Mouse (Mus musculus) common myeloid progenitor, adult 5-6 weeks (primary cell): ENCODE measurements at regions not wholly inside any gene's neighbourhood (a gene's known extent, or its start where the extent isn't known, plus 50 kb on each side); places are given as distances from the start of the nearest gene placed in this dataset.

ENCODE experiments used
- ATAC-seq: replicated peaks from 2 replicates; pipeline ENCODE4 v1.8.0; 2016; ENCODE audit warnings: low read depth, mild to moderate bottlenecking, moderate TSS enrichment, inconsistent platforms; ENCODE audit not compliant: poor library complexity, severe bottlenecking

DNA sequence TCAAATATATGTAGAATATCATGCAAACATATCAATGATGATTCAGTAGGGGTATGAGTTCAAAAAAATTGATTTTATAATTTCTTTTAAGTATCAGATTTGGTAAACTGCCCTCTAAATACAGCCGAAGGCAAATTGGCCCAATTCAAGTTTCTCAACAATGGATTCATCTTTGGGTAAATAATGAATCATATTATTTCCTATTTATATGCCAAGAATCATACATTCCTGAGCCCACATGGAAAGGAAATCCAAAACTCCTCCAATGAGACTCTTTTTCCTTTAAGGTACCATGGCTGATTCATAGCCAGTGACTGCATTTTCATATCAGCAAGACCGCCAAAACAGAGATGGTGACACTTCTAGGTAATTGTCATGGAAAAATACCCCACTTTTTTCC, 472.4 kb upstream of the Mpdz start:
- ATAC-seq = no peak

- no peak for ATAC-seq
Observed at GRCm38 (mm10) chr4:81913296-81913695, 470.7 kb upstream of the Mpdz start.

DNA sequence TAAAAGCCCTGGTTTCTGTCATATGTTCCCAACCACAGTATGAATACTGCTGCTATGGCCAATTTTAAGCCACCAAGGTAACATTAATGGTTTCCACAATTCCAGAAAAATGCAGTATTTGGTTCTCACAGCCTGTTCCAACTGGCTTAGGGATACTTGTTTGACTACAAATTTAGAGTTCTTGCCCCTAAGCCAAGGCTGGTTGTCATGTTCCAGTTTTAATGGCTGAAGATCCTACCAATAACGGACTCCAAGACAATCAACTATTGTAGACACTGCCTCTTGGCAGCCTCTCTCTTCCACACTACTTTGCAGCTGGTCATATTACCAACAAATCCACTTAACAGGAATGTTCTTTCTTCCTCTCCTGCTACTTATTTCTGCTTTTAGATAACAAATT, 470.0 kb upstream of the Mpdz start:
- no peak for ATAC-seq

GRCm38 (mm10) chr4:81899961-81900540, 457.4 kb upstream of the Mpdz start:
- no peak for ATAC-seq

DNA sequence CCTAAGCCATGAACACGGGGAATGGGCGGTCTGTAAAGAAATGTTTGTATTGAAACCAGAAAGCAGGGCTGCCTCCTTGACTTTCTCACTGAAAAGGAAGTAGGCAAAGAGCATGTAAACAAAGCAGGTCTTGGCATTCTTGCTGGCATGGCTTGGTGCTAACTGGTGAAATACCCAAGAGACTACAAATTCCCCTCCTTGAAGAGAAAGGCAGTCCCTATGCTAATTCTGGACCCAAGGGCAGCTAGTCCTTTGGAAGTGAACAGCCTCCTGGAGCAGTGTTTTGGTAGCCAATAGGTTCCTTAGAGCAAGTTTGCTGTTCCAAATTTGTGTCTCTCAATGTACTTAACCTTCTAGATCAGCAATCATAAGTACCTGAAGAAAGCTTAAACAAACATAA, 456.0 kb upstream of the Mpdz start:
- no peak for ATAC-seq

- no peak for ATAC-seq
Observed at GRCm38 (mm10) chr4:81897451-81897850, 454.8 kb upstream of the Mpdz start.

DNA sequence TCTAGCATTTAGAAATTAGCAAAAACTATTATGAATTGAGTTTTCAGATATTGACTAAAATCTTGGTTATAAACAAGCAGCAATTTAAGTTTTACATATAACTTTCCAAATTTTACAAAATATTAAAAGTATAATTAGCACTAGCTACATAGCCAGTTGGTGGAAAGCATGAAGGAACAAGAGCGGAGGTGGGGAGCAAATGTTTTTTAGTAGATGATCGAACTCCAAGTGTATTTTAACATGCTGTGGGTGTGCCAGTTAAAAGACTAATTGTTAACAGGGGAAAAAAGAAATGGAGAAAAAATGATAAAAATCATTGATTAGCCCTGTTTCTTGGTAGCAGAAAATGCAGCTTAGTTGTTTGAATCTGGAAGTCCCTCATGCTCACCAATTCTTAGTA, 426.3 kb upstream of the Mpdz start:
- ATAC-seq = no peak

- ATAC-seq = no peak
Observed at GRCm38 (mm10) chr4:81841642-81842494, 399.3 kb upstream of the Mpdz start.

- no peak for ATAC-seq
Observed at GRCm38 (mm10) chr4:81829972-81830371, 387.4 kb upstream of the Mpdz start.

GRCm38 (mm10) chr4:81827453-81827852, 384.8 kb upstream of the Mpdz start:
- ATAC-seq = no peak

GRCm38 (mm10) chr4:81825966-81826365, 383.4 kb upstream of the Mpdz start:
- ATAC-seq = no peak

DNA sequence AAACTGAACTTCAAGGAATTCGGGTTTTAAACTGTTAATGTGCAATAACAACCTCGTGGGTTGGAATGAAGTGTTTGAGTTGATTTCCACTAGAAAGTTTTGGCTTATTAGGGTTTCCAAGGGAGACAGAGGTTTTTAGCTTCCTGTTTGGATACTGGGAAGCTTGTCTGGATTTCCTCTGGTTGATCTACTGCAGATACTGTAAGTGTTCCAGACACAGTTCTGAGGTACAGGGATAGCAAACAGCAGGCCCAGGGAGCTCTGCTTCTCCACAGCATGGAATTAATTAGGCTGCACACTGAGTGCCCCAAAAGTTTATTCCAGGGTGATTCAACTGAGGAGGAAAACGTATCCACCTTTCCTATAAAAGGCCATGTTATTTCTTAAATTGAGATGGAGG, 381.0 kb upstream of the Mpdz start:
- no peak for ATAC-seq

- ATAC-seq = no peak
Observed at GRCm38 (mm10) chr4:81789274-81789673, 346.7 kb upstream of the Mpdz start.

DNA sequence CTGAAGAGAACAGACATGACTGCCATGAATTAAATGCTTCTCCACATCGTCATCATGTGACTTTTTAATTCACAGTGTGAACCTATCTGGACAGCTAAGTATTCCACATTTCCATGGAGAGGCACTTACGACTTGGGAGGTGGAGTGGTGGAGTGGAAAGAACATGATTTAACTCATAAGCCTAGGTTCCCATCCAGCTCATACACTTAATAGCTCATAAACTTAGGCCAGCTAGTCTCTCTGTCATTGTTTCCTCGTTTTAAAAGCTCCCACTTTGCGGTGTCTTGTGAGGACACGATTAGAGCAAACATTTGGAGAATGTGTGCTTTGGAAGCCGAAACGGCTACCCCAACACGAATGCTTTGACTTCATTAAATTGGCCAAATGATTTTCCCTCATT, 346.0 kb upstream of the Mpdz start:
- no peak for ATAC-seq

GRCm38 (mm10) chr4:81781971-81782370, 339.4 kb upstream of the Mpdz start:
- no peak for ATAC-seq

GRCm38 (mm10) chr4:81766705-81767104, 324.1 kb upstream of the Mpdz start:
- ATAC-seq = no peak

GRCm38 (mm10) chr4:81764026-81764867, 321.6 kb upstream of the Mpdz start:
- ATAC-seq = no peak

DNA sequence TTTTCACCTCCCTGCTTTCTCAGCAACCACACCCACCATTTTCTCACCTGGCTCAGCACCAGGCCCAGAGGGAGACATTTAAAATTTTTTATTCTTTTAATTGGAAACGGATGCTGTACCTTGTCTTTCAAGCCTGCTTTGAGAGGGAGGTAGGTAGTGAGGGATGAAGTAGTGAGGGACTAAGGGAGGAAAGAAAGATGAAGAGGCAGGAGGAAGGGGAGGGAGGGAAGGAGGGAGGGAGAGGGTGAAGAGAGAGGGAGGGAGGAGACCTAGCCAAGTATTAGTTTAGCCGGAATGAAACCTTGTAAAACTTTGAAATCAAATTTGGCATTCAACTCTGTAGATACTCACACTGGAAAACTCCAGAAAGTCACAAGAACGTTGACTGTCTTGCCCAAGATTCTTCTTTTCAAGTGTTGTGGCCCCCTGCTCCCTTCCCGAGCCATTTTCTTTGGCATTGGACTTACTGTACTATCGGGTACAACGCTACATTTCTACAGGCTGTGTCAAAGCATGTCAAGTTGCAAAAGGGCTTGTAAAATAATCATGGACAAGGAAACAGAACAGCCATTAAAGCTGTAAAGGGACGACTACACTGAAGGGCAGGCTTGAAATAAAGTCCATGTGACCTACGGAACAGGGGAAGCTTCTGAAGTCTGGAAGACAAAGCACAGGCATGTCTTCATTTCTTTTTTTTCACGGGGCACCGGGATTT, 320.9 kb upstream of the Mpdz start:
- no peak for ATAC-seq

GRCm38 (mm10) chr4:81762592-81763229, 320.1 kb upstream of the Mpdz start:
- no peak for ATAC-seq

DNA sequence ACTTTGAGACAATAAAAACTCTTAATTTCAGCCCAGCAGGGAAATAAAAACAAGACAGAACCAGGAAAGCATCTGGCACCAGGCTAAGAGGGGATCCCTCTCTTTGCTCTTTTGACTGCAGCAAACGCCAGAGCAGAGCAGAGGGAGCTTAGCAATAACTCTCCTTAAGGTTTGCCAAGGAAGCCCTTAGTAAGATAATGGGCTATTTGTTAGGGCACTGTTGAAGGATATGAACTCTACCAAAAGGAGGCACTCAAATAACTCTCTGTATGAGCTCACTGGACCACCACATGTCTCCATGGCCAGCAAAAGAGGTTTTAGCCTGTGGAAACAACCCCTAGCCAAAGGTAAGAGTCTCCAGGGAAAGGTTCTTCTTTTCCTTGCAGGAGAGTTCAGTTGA, 315.3 kb upstream of the Mpdz start:
- no peak for ATAC-seq
